In the genomic region with DNA sequence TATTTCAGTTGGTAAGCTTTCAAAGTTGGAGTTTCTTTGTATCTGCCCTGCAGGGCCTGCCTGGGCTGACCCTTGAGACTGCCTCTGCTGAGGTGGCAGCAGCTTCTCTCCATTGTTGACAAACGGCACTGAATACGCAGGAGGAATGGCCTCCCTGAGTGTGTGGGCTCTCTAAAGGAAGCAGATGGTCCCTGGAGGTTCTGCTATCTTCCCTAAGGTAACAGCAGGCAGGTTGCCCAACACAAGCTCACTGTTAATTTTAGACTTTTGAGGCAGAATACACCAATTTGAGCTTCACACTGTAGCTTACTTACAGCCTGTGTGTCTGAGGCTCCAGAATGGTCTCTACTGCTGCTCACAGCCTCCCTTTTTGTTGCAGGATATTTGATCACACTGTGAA, we compare ENCODE assay signal across 23 mouse cellular contexts. TPM values are rescaled to one million over a fixed set of nuclear protein-coding genes. Genes with fewer than 3 reads are reported as not detected.
DNase-seq lines count a peak whose midpoint lies in the region; ATAC-seq lines count a peak whose summit lies in the region.
"Had no signal": no experiment of that assay in that cellular context is flagged by ENCODE, and none has a peak within 500 bp of the region (broad histone marks: within the 10 kb centered on the region; RNA-seq: fewer than 3 reads in every experiment).

No protein-coding gene starts in this region.

- 0 out of 2 replicates have a peak, but pooled peaks cover 3% of the 10 kb centered on the region for H3K9me3 ChIP-seq in kidney, embryonic 15.5 days (replicated peaks)
- H3K9me3 ChIP-seq: embryonic facial prominence, embryonic 10.5 days; forebrain, embryonic 13.5 days; G1E; heart, embryonic 15.5 days; hindbrain, embryonic 13.5 days had no signal

- peak; percentile 65; the same call in 1 of the 2 replicates for ATAC-seq in frontal cortex, adult (ENCODE audit: low TSS enrichment)
- ATAC-seq in kidney, embryonic 15.5 days (replicated peaks; ENCODE audit: low FRiP score): no peak
- ATAC-seq: CD4-positive, CD25-positive, alpha-beta regulatory T cell, adult 4 months; forebrain, embryonic 13.5 days; hindbrain, postnatal 0 days had no signal

- no peak overlapping the region for H3K4me3 ChIP-seq in kidney, embryonic 15.5 days (replicated peaks)
- H3K4me3 ChIP-seq: embryonic facial prominence, embryonic 10.5 days; forebrain, embryonic 13.5 days; heart, embryonic 15.5 days; hindbrain, embryonic 13.5 days had no signal

- H3K27ac ChIP-seq in kidney, embryonic 15.5 days: no peak overlapping the region
- H3K27ac ChIP-seq: embryonic facial prominence, embryonic 10.5 days; forebrain, embryonic 13.5 days; heart, embryonic 15.5 days; hindbrain, embryonic 13.5 days; hindbrain, postnatal 0 days had no signal

- peaks cover 7% of the 10 kb centered on the region for H3K4me1 ChIP-seq in kidney, embryonic 15.5 days
- H3K4me1 ChIP-seq: forebrain, embryonic 13.5 days; hindbrain, embryonic 13.5 days had no signal

- no peak overlapping the region for H3K9ac ChIP-seq in kidney, embryonic 15.5 days
- H3K9ac ChIP-seq: forebrain, embryonic 13.5 days; heart, embryonic 15.5 days; hindbrain, embryonic 13.5 days had no signal

- H3K4me2 ChIP-seq in kidney, embryonic 15.5 days: no peak overlapping the region
- H3K4me2 ChIP-seq: forebrain, embryonic 13.5 days; heart, embryonic 11.5 days; heart, embryonic 15.5 days; hindbrain, embryonic 13.5 days had no signal

- H3K27me3 ChIP-seq in kidney, embryonic 15.5 days: no peaks in the 10 kb centered on the region
- H3K27me3 ChIP-seq: hindbrain, embryonic 13.5 days had no signal

- DNase-seq in frontal cortex, postnatal 25 days (ENCODE audit: low spot score in 2 of 2): no peak
- DNase-seq in layer of hippocampus, adult 9-11 months: peak; percentile 45
- DNase-seq in layer of hippocampus, adult 18-20 months (ENCODE audit: low spot score in 2 of 2): no peak
- DNase-seq in brain, adult 2 months (ENCODE audit: low read depth, low spot score): peak; percentile 76
- peak; percentile 42 for DNase-seq in right cerebral cortex, postnatal 14 days
- DNase-seq in heart, adult 9 months (ENCODE audit: low spot score in 2 of 2): no peak
- DNase-seq: adrenal gland, postnatal 10 days; B cell, adult 2 months; cerebellum, adult 11-12 months; cerebellum, adult 9-11 months; gastrocnemius, postnatal 10 days; heart, adult 18-20 months; heart, postnatal 14 days had no signal

- H3K36me3 ChIP-seq in kidney, embryonic 15.5 days: no peaks in the 10 kb centered on the region
- H3K36me3 ChIP-seq: embryonic facial prominence, embryonic 10.5 days; G1E; heart, embryonic 15.5 days; hindbrain, embryonic 13.5 days had no signal

- 73% methylated on average over 2 of the region's 2 CpGs for WGBS in kidney, embryonic 15.5 days

RNA-seq across cellular contexts. Expression of a gene that starts 7.7 kb away (rescaled TPM):
- 1 to 10 TPM in 1 of 2 experiments, under 1 TPM in 1; 0.68 to 1.6 TPM for total RNA-seq in layer of hippocampus, adult 18-20 months (2021)
- polyA plus RNA-seq in kidney, embryonic 15.5 days (2015; fragmentation: Nextera tagmentation; extraction: Ambion mirVana): 5.8 and 6.1 TPM in 2 replicates
- total RNA-seq: G1E; gastrocnemius, postnatal 10 days; heart, postnatal 14 days had no signal
- polyA plus RNA-seq: G1E had no signal

Comparison
In these comparisons a context has a peak if more than half of its experiments do, and no peak if none do; other contexts are left out.
1. DNase-seq: peak in layer of hippocampus, adult 9-11 months (single experiment), brain, adult 2 months (single experiment) and right cerebral cortex, postnatal 14 days (single experiment); none in frontal cortex, postnatal 25 days (0 of 2), layer of hippocampus, adult 18-20 months (0 of 2) and heart, adult 9 months (0 of 2).